Mouse (Mus musculus) limb, embryonic 13.5 days (tissue): ENCODE data around the gene Defb11. TPM values are rescaled to one million over a fixed set of nuclear protein-coding genes. Genes with fewer than 3 reads are reported as not detected.
"Not testable (repeated sequence)": the region's sequence is repeated elsewhere in the genome, so short reads cannot be mapped to it uniquely, and the experiment has no call there.

Experiments used
- ATAC-seq: fragments of 200-750 bp; cut with Nextera tagmentation; 2 replicates; pipeline ENCODE4 v1.8.0; 2017; ENCODE audit warnings: low read depth, moderate number of reproducible peaks, moderate TSS enrichment; ENCODE audit not compliant: low FRiP score
- H3K27ac ChIP-seq: fragments of 300-500 bp; sonication (generic); 2 replicates; pipeline ENCODE4 v1.5.1; 2015; ENCODE audit warnings: inconsistent platforms, mild to moderate bottlenecking, moderate library complexity
- H3K27me3 ChIP-seq: fragments of 300-500 bp; sonication (generic); 2 replicates; pipeline ENCODE4 v1.6.1; 2015; ENCODE audit warnings: mild to moderate bottlenecking, inconsistent platforms
- H3K36me3 ChIP-seq: fragments of 300-500 bp; sonication (generic); 2 replicates; pipeline ENCODE4 v1.6.1; 2015; ENCODE audit warnings: inconsistent platforms, mild to moderate bottlenecking, moderate library complexity
- H3K4me1 ChIP-seq: fragments of 300-500 bp; sonication (generic); 2 replicates; pipeline ENCODE4 v1.6.1; 2015; ENCODE audit warnings: inconsistent platforms
- H3K4me2 ChIP-seq: fragments of 300-500 bp; sonication (generic); replicated peaks from 2 replicates; pipeline ENCODE4 v1.6.1; 2015; ENCODE audit warnings: inconsistent platforms, mild to moderate bottlenecking, moderate library complexity
- H3K4me3 ChIP-seq: fragments of 300-500 bp; sonication (generic); 2 replicates; pipeline ENCODE4 v1.5.1; 2015; ENCODE audit warnings: moderate library complexity, mild to moderate bottlenecking, inconsistent platforms
- H3K9ac ChIP-seq: fragments of 300-500 bp; sonication (generic); 2 replicates; pipeline ENCODE4 v1.6.1; 2015; ENCODE audit warnings: mild to moderate bottlenecking, inconsistent platforms
- H3K9me3 ChIP-seq: fragments of 300-500 bp; sonication (generic); 2 replicates; pipeline ENCODE4 v1.6.1; 2016; ENCODE audit warnings: inconsistent platforms
- WGBS: fragments of 180-500 bp; shearing (Covaris S2); methylation state at CpG from one replicate; pipeline ENCODE4 v1.1.7; 2015; 5-methylcytosine and 5-hydroxymethylcytosine counted together
- polyA plus RNA-seq: library from polyadenylated mRNA; unstranded; fragments of >200 nt; fragmentation: Nextera tagmentation; extraction: Ambion mirVana; gene quantifications from 2 replicates; pipeline ENCODE4 v1.2.1, GENCODE M21; 2015

Gene Defb11
- not detected in 2 replicates for polyA plus RNA-seq

DNA sequence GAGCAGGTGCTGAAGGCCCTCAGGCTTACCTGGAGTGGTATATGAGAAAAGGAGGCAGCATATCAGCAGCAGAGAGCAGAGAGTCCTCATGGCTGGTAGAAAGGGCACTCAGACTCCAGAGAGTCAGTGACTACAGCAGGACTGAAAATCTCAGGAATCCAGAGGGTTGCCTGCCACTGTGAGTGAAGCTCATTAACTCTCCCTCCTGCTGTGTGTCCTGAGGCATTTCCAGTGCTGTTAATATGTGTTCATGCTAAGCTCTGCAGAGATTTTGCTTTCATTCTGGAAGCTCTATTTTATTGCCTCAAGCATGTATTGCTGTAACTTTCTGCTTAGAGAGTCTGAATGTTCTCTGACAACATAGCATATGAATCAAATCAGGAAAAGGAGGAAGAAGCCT lies at the start of gene Defb11:
Gene Defb11 (minus strand): TSS at position 123 of the 400 bp plus-strand sequence.
- not testable (repeated sequence) for H3K9ac ChIP-seq, H3K4me1 ChIP-seq, H3K27me3 ChIP-seq, H3K27ac ChIP-seq, H3K4me2 ChIP-seq, H3K4me3 ChIP-seq, H3K9me3 ChIP-seq, H3K36me3 ChIP-seq
- peak; percentile 64; the same call in 1 of the 2 replicates for ATAC-seq

DNA sequence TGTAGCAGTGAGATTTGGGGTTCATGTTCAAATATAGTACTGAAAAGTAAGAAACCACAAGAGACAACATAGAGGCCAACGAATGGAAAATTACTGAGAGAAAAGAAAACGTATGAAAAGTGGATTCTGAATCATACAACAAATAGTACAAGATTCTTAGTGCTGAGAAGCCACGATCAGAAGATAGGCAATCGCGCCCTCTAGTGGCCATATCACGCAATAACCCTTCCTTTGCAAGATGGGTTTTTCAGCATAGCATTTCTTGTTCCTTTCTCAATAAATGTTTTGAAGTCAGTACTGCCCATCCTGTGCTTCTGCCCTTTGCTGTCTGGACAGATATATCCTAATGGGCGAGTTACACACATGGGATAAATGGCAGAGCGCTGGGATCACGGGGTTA lies 49.1 kb upstream of the Defb11 start:
- Histone ChIP-seq H3K27me3 (no peaks in the 10 kb centered on the region), H3K4me1 (no peaks in the 10 kb centered on the region), H3K27ac (no peak overlapping the region), H3K9me3 (no peaks in the 10 kb centered on the region), H3K4me3 (no peak overlapping the region), H3K36me3 (no peaks in the 10 kb centered on the region), H3K4me2 (no peak overlapping the region), H3K9ac (no peak overlapping the region)
- ATAC-seq, result no peak
- 7% methylated on average over 9 of the region's 9 CpGs for WGBS

DNA sequence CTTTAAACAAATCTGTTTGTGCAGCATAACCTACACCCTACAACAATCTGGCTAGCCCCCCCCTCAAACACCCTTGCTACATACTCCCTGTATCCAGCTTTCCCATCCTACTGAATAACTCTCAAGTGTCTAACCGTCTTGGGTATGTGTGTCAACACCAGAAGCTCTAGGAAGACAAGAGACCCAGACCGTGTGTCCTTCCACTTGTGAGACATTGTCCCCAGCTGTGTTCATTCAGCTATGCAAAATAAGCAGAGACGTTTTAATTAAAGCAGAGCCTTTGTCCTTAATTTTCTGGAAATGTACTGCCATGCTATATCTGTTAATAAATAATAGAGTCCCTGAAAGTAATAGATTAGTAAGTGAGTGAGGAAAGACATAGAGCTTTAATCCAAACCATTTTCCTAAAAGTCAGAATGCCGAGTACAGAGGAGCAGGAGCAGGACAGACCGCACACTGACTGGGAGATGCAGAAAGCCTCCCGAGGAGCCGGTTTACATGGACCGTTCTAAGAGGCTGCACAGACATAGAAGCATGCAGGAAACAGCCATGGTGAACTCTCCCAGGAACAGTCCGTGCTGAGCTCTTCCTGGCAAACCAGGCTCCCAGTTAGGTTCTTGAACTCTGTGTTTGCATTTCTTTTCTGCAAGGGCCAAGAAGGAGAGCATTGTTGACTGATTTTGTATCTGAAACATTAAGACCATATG lies 41.3 kb upstream of the Defb11 start:
- ATAC-seq, result no peak
- Histone ChIP-seq H3K9me3 (no peaks in the 10 kb centered on the region), H3K4me3 (no peak overlapping the region), H3K36me3 (no peaks in the 10 kb centered on the region), H3K4me1 (no peaks in the 10 kb centered on the region), H3K27me3 (no peaks in the 10 kb centered on the region), H3K27ac (no peak overlapping the region), H3K4me2 (no peak overlapping the region), H3K9ac (no peak overlapping the region)
- 77% methylated on average over 9 of the region's 9 CpGs for WGBS

DNA sequence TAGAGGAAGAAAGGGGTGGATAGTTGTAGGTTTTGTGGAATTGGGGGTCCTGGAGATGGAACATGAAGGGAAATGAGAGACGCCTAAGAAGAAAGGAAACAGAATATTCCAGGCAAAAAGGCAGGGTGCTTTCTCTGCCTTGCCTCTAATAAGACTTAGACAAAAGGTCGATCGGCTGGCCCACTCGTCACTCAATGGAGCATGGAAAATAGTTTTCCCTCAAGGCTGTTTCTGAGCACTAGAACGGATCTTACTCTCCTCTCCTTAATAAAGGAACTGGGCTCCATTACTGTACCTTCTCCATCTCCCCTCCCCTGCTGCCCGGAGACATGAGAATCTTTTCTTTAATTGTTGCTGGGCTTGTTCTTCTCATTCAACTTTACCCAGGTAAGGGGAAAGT lies 40.2 kb upstream of the Defb11 start, which contains the start of gene Defb13:
Gene Defb13 (plus strand): TSS at position 301 of the 400 bp plus-strand sequence.
- H3K36me3 ChIP-seq, result no peaks in the 10 kb centered on the region
- H3K4me3 ChIP-seq, result no peak within 1 kb of the TSS
- H3K9me3 ChIP-seq, result no peaks in the 10 kb centered on the region
- 90% methylated on average over 6 of the region's 6 CpGs for WGBS
- no peak within 1 kb of the TSS for H3K4me2 ChIP-seq
- no peak within 1 kb of the TSS for H3K27ac ChIP-seq
- H3K9ac ChIP-seq, result no peak within 1 kb of the TSS
- no peaks in the 10 kb centered on the region for H3K27me3 ChIP-seq
- no peaks in the 10 kb centered on the region for H3K4me1 ChIP-seq
- ATAC-seq, result no peak

DNA sequence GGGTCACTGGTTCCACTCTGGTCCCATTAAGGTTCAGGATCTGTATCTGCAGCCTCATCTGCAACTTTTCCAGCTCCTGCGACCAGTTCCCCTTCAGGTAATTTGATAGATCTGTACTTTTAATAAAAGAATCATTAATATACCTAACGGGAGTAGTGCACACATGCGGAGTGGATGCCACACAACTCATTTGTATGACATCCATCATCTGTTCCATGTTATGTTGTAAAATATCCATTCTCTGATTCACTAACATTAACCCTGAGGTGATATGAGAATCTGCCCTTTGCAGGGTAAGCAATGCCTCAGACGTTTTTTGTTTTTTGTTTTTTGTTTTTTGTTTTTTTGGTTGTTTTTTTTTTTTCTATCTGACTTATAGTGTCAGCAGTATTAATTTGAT lies 31.8 kb upstream of the Defb11 start, which contains the start of gene Defb35:
Gene Defb35 (plus strand): TSS at position 301 of the 400 bp plus-strand sequence.
- 80% methylated on average over 4 of the region's 4 CpGs for whole genome bisulfite sequencing
- H3K36me3 ChIP-seq, result not testable (repeated sequence)

DNA sequence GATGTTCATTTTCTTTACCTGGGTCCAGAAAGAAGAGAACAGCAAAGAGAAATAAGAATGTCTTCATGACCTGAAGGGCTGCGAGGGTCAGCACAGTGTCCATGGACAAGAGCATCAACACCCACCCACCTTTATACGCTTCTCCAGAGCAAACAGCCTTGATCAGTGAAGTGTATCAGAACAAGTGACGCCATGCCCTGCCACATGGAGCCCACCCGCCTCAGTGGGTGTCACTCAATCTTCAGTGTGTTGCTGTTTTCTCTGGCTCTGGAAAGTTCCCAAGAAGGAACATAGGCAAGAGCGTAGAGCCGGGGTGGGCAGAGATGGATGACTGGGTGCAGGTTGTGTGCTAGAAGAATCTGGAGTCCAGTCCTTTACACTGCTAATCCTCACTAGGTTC lies 26.4 kb upstream of the Defb11 start, which contains the start of gene Defb15:
Gene Defb15 (minus strand): TSS at position 101 of the 400 bp plus-strand sequence.
- H3K9me3 ChIP-seq, result no peaks in the 10 kb centered on the region
- H3K27ac ChIP-seq, result no peak within 1 kb of the TSS
- WGBS, result 92% methylated on average over 6 of the region's 6 CpGs
- H3K36me3 ChIP-seq, result no peaks in the 10 kb centered on the region
- no peaks in the 10 kb centered on the region for H3K4me1 ChIP-seq
- H3K4me2 ChIP-seq, result no peak within 1 kb of the TSS
- no peak within 1 kb of the TSS for H3K4me3 ChIP-seq
- H3K27me3 ChIP-seq, result no peaks in the 10 kb centered on the region
- no peak within 1 kb of the TSS for H3K9ac ChIP-seq
- ATAC-seq, result no peak

More for the DNA sequence above, 31.8 kb upstream of the Defb11 start, which contains the start of gene Defb35:
- not testable (repeated sequence) for H3K27me3 ChIP-seq, H3K4me3 ChIP-seq, ATAC-seq, H3K9me3 ChIP-seq, H3K4me1 ChIP-seq, H3K27ac ChIP-seq, H3K9ac ChIP-seq, H3K4me2 ChIP-seq

DNA sequence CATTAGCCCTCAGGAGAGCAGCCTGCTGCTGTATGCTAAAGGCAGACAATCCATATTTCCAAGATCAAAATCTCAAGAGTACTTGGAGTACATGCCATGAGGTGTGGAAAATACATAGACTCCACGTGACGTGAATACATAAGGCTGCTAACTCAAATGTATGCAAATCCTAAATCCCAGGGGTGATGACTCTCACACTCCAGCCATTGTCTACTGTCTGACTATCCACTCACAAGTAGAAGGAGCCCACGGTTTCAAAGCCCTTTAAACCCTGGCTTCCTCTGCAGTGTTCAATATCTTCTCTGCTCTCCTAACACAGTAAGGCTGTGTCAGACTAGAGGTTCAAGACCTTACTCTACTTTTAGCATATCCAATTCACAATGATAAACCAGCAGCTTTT lies 24.5 kb upstream of the Defb11 start:
- H3K4me1 ChIP-seq, H3K9ac ChIP-seq: not testable (repeated sequence)
- WGBS, result 85% methylated on average over 3 of the region's 3 CpGs

DNA sequence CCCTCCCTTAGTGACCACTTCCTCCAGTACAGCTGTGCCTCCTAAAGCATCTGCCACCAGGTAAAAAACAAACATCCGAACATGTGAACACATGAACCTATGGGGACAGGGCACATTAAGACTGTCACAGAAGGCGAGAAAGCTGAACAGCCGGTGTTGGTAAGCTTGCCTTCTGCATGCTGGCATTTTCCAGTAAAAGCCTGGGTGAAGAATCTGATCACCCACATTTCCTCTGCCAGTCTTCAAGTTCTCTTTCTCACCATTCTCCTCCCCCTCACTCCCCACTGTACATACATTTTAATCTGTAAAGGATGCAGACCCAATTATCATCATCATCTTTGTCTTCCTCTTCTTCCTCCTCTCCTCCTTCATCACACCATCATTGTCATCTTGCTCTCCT lies 9.4 kb upstream of the Defb11 start:
- no peaks in the 10 kb centered on the region for H3K27me3 ChIP-seq
- no peak overlapping the region for H3K27ac ChIP-seq
- 81% methylated on average over 3 of the region's 3 CpGs for WGBS
- H3K4me3 ChIP-seq, result no peak overlapping the region
- no peaks in the 10 kb centered on the region for H3K9me3 ChIP-seq
- H3K4me2 ChIP-seq, result no peak overlapping the region
- H3K9ac ChIP-seq, result no peak overlapping the region
- no peaks in the 10 kb centered on the region for H3K4me1 ChIP-seq
- no peaks in the 10 kb centered on the region for H3K36me3 ChIP-seq
- no peak for ATAC-seq

More for the DNA sequence above, 24.5 kb upstream of the Defb11 start:
- H3K27me3 ChIP-seq, H3K9me3 ChIP-seq, H3K4me3 ChIP-seq, H3K4me2 ChIP-seq, ATAC-seq, H3K36me3 ChIP-seq, H3K27ac ChIP-seq: not testable (repeated sequence)

DNA sequence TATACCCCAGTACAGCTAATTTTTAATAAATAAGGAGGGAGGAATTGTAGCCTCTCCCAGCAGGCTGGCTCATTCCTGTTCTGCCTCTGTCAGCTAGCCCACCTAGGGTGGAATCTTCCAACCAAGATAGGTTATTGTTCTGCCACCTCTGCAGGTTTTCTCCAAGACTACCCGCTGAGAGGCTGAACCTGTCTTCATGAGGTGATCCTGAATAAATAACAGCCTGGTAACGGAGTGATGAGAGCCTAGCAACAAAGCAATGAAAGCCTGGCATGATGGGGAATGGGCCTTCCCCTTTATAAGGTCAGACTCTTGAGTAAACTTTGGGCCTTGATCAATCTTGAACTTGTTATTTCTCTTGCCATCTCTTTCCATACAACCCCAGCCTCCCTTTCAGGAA lies 6.3 kb upstream of the Defb11 start:
- no peaks in the 10 kb centered on the region for H3K27me3 ChIP-seq
- no peaks in the 10 kb centered on the region for H3K36me3 ChIP-seq
- no peak for ATAC-seq
- 33% methylated on average over 2 of the region's 2 CpGs for WGBS
- no peaks in the 10 kb centered on the region for H3K9me3 ChIP-seq
- no peaks in the 10 kb centered on the region for H3K4me1 ChIP-seq
- H3K4me3 ChIP-seq, result no peak overlapping the region
- H3K27ac ChIP-seq, result no peak overlapping the region
- H3K9ac ChIP-seq, result no peak overlapping the region
- no peak overlapping the region for H3K4me2 ChIP-seq

DNA sequence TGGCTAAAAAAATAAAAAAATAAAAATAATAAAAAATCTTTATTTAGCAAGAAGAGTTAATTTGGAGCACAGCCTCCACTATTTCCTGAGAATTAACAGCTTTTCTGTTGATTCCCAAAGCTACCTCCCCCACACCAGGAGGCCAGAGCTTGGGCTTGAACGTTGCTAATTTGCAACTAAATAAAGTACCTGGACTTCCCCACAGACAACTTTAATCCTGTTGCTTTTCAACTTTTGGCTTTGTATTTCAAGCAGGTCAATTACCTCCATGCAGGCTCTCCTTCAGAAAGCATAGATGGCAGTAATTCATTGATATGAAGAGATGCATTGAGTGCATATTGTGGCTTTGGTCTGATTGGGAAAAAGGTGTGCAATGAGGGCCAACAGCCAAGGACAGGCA lies 5.7 kb upstream of the Defb11 start:
- Histone ChIP-seq H3K27me3 (no peaks in the 10 kb centered on the region), H3K36me3 (no peaks in the 10 kb centered on the region), H3K4me1 (peaks cover 2% of the 10 kb centered on the region; the same call in 1 of the 2 replicates), H3K4me2 (no peak overlapping the region), H3K9me3 (no peaks in the 10 kb centered on the region), H3K27ac (no peak overlapping the region), H3K4me3 (no peak overlapping the region), H3K9ac (no peak overlapping the region)
- ATAC-seq, result no peak
- WGBS, result 7% methylated on average over 1 of the region's 1 CpGs

DNA sequence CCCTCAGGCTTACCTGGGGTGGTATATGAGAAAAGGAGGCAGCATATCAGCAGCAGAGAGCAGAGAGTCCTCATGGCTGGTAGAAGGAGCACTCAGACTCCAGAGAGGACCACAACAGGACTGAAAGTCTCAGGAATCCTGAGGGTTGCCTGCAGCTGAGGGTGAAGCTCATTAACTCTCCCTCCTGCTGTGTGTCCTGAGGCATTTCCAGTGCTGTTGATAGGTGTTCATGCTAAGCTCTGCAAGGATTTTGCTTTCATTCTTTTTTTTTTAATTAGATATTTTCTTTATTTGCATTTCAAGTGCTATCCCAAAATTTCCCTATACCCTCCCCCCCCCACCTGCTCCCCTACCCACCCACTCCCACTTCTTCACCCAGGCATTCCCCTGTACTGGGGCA lies 20.9 kb downstream of the Defb11 start, which contains the start of gene Defb9:
Gene Defb9 (minus strand): TSS at position 101 of the 400 bp plus-strand sequence.
- H3K27me3 ChIP-seq, H3K36me3 ChIP-seq, H3K9ac ChIP-seq, H3K9me3 ChIP-seq, H3K4me1 ChIP-seq, H3K4me2 ChIP-seq, ATAC-seq, H3K4me3 ChIP-seq, H3K27ac ChIP-seq: not testable (repeated sequence)

DNA sequence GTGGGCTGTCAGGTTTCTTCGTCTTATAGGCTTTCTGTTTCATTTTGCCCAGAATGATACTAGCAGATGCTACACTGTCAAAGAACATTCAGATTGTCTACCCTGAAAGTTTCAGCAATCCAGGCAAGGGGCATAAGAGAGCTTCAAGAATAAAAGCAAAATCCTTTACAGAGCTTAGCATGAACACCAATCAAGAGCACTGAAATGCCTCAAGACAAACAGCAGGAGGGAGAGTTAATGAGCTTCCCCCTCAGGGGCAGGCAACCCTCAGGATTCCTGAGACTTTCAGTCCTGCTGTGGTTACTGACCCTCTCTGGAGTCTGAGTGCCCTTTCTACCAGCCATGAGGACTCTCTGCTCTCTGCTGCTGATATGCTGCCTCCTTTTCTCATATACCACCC lies 47.6 kb downstream of the Defb11 start, which contains the start of gene Defb10:
Gene Defb10 (plus strand): TSS at position 316 of the 400 bp plus-strand sequence.
- H3K36me3 ChIP-seq, H3K4me2 ChIP-seq, H3K9me3 ChIP-seq, H3K27me3 ChIP-seq, H3K27ac ChIP-seq, H3K4me3 ChIP-seq, H3K4me1 ChIP-seq, ATAC-seq, H3K9ac ChIP-seq: not testable (repeated sequence)
- 60% methylated on average over 1 of the region's 1 CpGs for WGBS
